Mouse (Mus musculus): Measurements from ENCODE around the gene Bsn.

The Bsn gene

GRCm38 (mm10) chr9:108121170-108121969 lies 68.8 kb downstream of the Bsn start:
- no peak for DNase-seq

- no peak for DNase-seq
Measured at GRCm38 (mm10) chr9:108120671-108121070, 69.5 kb downstream of the Bsn start.

- DNase-seq, result no peak
Measured at GRCm38 (mm10) chr9:108119891-108120411, 70.2 kb downstream of the Bsn start.

- DNase-seq, result no peak
Measured at GRCm38 (mm10) chr9:108117143-108117542, 73.0 kb downstream of the Bsn start.

GRCm38 (mm10) chr9:108115290-108116077 lies 74.7 kb downstream of the Bsn start:
- no peak for DNase-seq

GRCm38 (mm10) chr9:108112719-108113340 lies 77.4 kb downstream of the Bsn start:
- no peak for DNase-seq

GRCm38 (mm10) chr9:108111593-108112121 lies 78.5 kb downstream of the Bsn start:
- DNase-seq, result no peak

- peak; percentile 46 for DNase-seq
Measured at GRCm38 (mm10) chr9:108111101-108111592, 79.0 kb downstream of the Bsn start.

GRCm38 (mm10) chr9:108110160-108110559 lies 80.0 kb downstream of the Bsn start:
- DNase-seq, result no peak

GRCm38 (mm10) chr9:108107867-108108266 lies 82.3 kb downstream of the Bsn start:
- DNase-seq, result no peak

GRCm38 (mm10) chr9:108106090-108106489 lies 84.1 kb downstream of the Bsn start:
- peak; percentile 45 for DNase-seq

- DNase-seq, result no peak
Measured at GRCm38 (mm10) chr9:108105549-108105863, 84.7 kb downstream of the Bsn start.

- peak; percentile 55 for DNase-seq
Measured at GRCm38 (mm10) chr9:108104766-108105548, 85.2 kb downstream of the Bsn start.

- no peak for DNase-seq
Measured at GRCm38 (mm10) chr9:108099619-108100018, 90.6 kb downstream of the Bsn start.

GRCm38 (mm10) chr9:108095949-108096712 lies 94.1 kb downstream of the Bsn start:
- DNase-seq, result no peak

GRCm38 (mm10) chr9:108095518-108095917 lies 94.7 kb downstream of the Bsn start:
- DNase-seq, result peak; percentile 77

GRCm38 (mm10) chr9:108094998-108095411 lies 95.2 kb downstream of the Bsn start:
- DNase-seq, result peak; percentile 53

- peak; percentile 98 for DNase-seq
Measured at GRCm38 (mm10) chr9:108094184-108094941, 95.8 kb downstream of the Bsn start, which contains the start of gene Apeh. TSS of gene Apeh (minus strand) at chr9:108094606.

- no peak for DNase-seq
Measured at GRCm38 (mm10) chr9:108093586-108093985, 96.6 kb downstream of the Bsn start.

- no peak for DNase-seq
Measured at GRCm38 (mm10) chr9:108090611-108091120, 99.5 kb downstream of the Bsn start.

All from thymus, postnatal 4 days (tissue).